Mouse (Mus musculus) layer of hippocampus, postnatal 36 days (tissue): ENCODE results near the gene Iqsec1. TPM values are rescaled to one million over a fixed set of nuclear protein-coding genes. Genes with fewer than 3 reads are reported as not detected.

Source experiments
- DNase-seq, 2 experiments: peaks; one replicate each; pipeline ENCODE4 v3.0.0; 2022
- total RNA-seq, 2 experiments: library from RNA; stranded (reverse); gene quantifications; 2 replicates each; pipeline ENCODE4 v1.2.3; 2021

Iqsec1 gene
- total RNA-seq, 2 experiments from 2014 or later: 243 to 261 TPM

- DNase-seq: no peak
Observed at GRCm38 (mm10) chr6:90953349-90953748, 35.1 kb downstream of the Iqsec1 start.

DNA sequence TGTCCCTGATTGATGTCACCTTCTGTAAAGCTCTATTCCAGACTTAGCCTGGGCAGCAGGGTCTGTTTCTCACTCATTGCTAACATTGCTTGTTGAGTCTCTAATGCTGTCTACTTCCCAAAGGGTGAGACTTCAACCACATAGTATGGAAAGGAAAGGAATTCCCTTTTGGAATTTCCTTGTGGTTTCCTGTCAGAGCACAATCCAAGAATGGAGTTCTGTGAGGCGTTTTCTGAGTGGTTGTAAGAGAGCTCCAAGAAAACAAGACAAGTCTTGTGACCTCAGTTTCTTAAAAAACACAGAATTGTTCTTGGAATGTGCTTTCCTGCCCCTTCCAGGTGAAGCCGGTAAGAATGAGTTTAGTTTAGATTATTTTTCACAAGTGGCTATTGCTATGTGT is 37.5 kb downstream of the Iqsec1 start:
- no peak for DNase-seq

DNA sequence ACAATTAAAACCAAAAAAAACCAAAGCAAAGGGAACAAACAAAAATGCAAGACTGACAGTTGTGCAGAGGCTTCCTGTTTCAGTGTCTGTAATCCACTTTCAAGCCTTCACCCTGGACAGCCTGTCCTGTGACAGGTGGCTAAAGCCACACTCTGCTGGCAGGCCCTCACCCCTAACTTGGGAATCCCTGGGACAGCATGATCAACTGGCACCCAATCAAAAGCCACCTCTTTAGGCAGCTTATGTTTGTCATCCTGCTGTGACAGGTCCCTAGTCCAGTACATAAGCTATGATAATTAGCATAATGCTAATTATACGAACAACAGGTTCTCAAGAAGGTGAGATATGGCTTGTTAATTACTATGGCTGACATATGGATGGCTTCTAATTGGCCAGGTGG is 40.4 kb downstream of the Iqsec1 start:
- no peak for DNase-seq

DNA sequence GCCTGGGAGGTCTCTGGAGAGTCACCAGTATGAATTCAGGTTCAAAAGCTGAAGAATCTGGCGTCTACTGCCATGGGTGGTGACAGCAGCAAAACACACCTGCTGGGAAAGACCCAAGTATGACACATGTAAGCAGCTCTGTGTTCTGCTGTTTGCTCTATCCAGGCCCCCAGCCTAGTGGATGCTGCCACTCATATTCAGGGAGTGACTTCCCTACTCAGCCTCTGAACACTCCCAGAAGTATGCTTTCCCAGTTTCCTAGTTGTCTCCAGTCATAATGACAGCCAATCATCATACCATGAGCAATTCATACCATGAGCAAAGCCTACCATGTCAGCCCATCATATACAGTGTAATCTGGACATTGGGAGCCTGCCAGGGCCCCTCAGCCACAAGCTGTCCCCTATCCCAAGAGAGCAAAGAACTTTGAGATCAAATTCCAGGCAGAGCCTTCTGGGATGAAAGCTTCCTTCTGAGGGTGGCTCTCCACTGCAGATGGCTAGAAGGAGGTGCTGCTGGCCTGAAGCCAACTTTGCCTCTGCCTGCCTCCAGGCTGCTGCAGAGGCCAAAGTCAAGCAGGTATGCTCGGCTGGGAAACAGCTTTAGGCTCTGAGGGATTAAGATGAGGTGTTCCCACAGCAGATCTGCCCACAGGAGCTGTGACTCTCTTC is 42.8 kb downstream of the Iqsec1 start:
- peak; percentile 18 to 20 for DNase-seq

DNA sequence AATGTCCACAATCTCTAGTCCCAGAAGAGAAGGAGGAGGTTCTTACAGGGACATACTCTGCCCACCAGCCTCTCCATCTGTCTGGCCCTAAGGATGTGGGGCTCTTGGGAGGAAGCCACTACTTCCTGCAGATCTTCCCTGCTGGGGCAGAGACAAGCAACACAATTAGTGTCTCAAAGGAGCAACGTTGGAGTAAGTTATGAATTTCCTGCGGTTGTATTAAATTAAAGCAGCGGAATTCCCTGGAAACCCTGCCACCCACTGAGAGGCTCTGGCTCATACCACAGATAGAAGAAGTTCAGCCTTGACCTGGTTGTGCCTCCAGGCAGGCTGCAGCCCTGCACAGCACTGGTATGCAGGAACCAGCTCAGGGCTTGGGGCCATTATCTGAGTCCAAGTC is 47.2 kb downstream of the Iqsec1 start:
- DNase-seq: no peak

DNA sequence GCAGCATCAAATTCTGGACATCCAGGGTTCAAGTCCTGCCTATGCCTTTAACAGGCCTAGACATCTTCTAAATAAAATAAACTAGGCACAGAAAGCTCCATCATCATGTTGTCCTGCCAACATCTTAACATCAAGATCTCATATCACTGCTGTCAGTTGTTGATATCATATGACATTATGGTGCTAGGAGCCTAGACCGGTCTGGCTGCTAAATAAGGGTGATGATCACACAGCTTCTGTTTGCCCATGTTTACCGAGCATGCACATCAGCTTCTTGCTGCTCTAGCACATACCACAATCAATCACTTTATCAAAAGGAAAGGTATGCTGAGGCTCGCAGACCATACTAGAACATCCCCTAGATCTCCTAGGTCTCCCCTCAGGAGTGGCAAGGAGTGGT is 54.8 kb downstream of the Iqsec1 start:
- DNase-seq: no peak

DNA sequence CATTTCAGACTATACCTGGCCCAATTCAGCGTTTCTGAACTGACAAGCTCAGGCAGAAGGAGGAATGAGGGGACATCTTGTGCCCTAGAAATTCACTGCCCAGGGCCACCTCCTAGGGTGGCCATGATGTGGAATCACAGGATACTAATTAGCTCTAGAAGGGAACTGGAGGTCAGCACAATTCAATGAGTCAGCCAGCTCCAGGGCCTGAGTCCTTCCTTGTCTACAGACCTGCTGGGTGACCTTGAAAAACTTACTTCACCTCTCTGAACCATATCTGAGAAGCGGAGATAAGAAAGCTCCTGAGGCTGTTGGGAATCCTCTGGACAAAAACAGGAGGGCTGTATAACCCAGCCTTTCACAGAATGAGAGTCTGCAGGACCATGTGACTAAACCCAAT is 59.7 kb downstream of the Iqsec1 start:
- no peak for DNase-seq

DNA sequence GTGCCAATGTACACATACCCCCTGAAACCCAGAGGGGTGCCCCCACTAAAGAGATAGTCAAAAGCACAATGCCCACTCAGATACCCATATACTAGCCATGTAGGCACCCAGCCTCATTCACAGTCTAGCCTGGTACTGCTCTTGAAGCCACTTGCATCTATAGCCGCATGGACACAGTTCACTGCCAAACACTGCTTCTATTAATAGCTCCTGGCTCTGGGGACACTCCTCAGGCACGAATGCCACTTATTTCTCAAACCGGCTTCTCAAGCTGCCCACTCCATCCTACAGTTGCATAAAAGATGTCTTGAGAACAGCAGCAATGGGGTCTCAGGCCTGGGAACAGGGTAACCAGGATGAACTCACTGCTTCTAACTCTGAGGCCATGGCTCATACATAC is 63.0 kb downstream of the Iqsec1 start:
- DNase-seq: no peak

- DNase-seq: no peak
Observed at GRCm38 (mm10) chr6:90924796-90925195, 63.7 kb downstream of the Iqsec1 start.

- DNase-seq: no peak
Observed at GRCm38 (mm10) chr6:90924379-90924778, 64.1 kb downstream of the Iqsec1 start.

- DNase-seq: no peak
Observed at GRCm38 (mm10) chr6:90921259-90921946, 67.1 kb downstream of the Iqsec1 start.

GRCm38 (mm10) chr6:90920510-90921220 is 67.8 kb downstream of the Iqsec1 start:
- no peak for DNase-seq

DNA sequence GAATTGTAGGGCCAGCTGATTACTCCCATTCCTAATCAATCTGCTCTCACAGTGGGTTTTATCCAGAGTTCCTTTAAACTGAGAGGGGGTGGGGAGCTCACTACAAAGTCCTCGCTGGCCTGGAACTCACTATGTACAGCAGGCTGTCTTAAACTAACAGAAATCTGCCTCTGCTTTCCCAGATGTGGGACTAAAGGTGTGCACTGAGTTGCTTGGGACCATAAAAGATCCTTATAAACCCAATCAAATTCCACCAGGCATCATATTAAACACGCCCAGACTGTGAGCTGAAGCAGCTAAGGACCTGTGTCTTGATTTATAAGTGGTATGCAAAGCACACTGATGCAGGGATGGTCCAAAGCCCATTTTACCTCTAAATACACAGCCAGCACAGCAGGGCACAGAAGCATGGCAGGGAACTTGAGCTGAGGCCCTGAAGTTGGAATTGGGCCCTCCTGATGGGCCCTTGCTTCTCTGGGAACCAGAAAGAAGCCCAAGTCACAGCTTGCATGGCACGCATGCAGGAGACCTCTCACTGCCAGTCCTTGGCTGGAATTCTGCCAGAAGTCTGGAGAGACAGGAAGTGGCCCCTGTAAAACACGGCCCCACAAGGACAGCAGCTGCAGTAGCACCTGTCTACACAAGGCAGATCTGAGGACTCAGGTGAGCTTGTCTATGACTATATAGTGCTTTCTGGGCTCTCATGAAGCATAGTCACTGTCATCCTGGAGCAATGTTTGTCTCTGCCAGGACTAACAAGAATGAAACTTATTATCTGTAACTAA is 68.7 kb downstream of the Iqsec1 start:
- no peak for DNase-seq

DNA sequence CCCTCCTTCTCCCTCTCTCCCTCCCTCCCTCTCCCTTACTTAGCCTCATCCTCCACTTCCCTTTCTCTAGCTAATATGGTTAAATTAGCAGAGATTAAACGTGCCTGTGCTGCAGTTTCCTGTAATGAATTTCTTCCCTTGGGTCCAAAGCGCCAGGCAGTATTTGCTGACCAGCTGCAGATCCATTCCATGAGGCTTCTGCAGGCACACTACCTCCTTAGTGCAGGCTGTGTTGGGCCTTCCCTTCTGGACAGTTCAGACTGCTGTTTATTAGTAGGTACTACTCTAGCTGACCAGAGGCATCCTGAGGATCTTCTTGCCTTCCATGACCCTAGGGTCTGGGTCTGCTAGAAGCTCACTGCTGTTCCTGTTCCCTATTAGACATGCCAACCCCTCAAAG is 72.9 kb downstream of the Iqsec1 start:
- DNase-seq: no peak

- DNase-seq: no peak
Observed at GRCm38 (mm10) chr6:90913771-90914170, 74.7 kb downstream of the Iqsec1 start.

DNA sequence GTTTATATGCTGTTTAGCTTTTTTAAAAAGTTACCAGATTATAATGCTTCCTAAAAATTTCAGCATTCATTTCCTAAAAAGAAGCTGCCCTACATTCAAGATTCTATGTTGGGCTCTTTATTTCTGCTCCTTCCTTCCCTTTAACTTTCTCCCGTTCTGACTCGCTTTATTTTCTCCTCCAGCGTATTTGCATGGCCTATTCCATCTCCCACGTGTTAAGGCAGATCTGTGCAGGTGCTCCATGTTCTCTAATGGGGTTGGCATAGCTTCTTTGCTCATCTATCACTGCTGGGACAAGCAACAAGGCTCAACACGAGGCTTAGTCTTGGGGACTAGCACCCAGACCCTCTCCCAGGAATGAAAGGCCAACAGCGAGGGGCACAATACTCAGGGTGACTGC is 75.7 kb downstream of the Iqsec1 start:
- no peak for DNase-seq

GRCm38 (mm10) chr6:90904143-90904542 is 84.3 kb downstream of the Iqsec1 start:
- DNase-seq: no peak

- DNase-seq: no peak
Observed at GRCm38 (mm10) chr6:90900302-90900701, 88.2 kb downstream of the Iqsec1 start.

- DNase-seq: no peak
Observed at GRCm38 (mm10) chr6:90899266-90899665, 89.2 kb downstream of the Iqsec1 start.

DNA sequence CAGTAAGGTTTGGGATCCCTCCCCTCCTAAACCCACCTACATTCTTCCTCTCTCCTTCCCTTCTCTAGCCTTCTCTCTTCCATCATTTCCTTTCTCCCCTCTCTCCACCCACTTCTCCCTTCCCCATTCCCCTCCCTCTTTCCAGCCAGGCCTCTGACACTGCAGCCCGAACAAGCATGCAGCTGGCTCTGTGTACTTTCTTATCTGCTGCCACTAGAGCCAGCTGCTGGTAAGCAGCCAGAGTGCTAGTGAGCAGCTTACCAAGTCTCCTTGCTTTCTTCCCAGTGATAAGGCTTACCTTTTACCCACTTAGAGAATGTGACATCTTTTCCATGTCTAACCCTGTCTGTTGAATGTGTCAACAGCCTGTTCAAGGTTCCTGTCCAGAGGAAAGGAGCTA is 90.4 kb downstream of the Iqsec1 start:
- no peak for DNase-seq

DNA sequence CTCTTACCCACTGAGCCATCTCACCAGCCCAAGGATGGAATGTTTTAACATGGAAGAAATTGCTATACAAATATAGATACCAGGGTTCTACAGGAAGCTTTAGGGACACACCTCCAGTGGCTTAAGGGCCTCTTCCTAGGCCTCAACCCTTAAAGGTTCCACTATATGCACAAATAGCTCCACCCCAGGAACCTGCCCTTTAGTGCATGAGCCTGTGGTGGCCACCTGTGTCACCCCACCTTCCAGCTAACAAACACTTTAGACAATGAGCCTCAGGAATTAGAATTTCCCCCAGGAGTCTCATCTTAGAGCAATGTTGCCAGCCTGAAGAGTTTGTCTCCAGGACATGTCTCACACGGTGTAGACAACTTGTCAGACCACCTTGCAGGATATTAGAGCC is 96.1 kb downstream of the Iqsec1 start:
- no peak for DNase-seq

DNA sequence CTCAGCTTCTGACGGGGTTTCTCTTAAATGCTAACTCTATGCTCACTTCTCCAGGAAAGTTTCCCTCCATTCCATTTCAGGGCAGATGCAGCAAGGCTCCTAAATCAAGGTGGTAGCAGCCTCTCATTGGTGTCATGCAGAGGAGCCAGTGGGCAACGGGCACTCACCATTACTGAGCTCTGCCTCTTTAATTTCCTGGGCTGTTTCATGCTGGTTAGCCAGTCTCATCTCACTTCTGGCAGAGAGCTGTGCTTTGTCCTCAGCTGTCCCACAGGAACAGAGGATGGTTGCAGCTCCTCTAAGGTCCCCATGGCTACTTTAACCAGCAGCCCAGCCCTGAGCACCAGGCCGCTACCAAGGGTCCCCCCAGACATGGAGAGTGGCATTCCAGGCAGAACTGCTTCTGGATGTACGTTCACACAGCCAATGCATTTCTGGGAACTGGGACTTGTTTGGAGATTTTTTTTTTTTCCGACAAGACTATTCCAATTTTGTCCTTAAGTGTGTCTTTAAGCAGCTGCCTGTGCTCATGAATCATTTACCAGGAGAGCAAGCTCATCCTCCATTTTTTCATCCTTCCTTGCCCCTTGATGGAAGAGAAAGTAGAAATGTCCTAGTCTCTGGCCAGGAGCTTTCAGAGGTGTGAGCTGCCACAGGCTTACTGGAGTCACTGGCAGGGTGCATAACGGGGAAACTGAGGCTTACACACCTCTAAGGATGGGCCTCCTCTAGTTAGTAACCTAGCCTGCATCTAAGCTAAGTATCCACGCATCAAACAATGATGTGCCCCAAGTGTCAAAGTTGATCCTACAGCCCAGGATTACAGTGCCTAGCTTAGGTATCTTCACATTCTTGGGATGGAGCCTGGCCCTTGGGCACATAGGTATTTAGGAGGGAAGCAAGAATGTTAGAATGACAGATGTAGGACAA is 98.9 kb downstream of the Iqsec1 start:
- no peak for DNase-seq
